Mouse (Mus musculus): ENCODE results near the gene Gm7982.
"Not testable (repeated sequence)": the region's sequence is repeated elsewhere in the genome, so short reads cannot be mapped to it uniquely, and the experiment has no call there.

The Gm7982 gene

GRCm38 (mm10) chr5:95741714-95742113 lies at the start of gene Gm7982:
Gene Gm7982 (plus strand): TSS chr5:95742014.
- in situ Hi-C loops (cut with MboI, MseI) = not testable (repeated sequence)

- in situ Hi-C loops (cut with MboI, MseI) = loop anchor here in 1 of 2 experiments (10.0 kb wide), 1 partner anchor 1301 kb away; no protein-coding TSS in a partner anchor
These were observed 5.7 kb upstream of the Gm7982 start, which contains the start of gene Gm7978 for GRCm38 (mm10) chr5:95736073-95736472. Gene Gm7978 (minus strand): TSS chr5:95736173.

- in situ Hi-C loops (cut with MboI, MseI) = loop anchor here in 1 of 2 experiments (5.0 kb wide), 1 partner anchor 318 kb away; the partner anchor contains the start of gene D5Ertd577e
These were observed 33.9 kb downstream of the Gm7982 start, which contains the start of gene E330014E10Rik for GRCm38 (mm10) chr5:95775690-95776089. Gene E330014E10Rik (plus strand): TSS chr5:95775990.

Data from T-helper 17 cell (primary cell).